Mouse (Mus musculus) spleen, adult 2 months (tissue): Measurements from ENCODE around the gene Dnttip1. TPM values are rescaled to one million over a fixed set of nuclear protein-coding genes. Genes with fewer than 3 reads are reported as not detected.

Experiments used
- DNase-seq, 2 experiments: peaks; one replicate each; pipeline versions ENCODE4 v3.0.0 to v3.0.0-alpha.2; 2012 to 2021; ENCODE audit warnings: low spot score in 2 of 2, low read depth in 1 of 2
- H3K27ac ChIP-seq: fragments of 200-500 bp; 2 replicates; pipeline ENCODE4 v1.5.1; 2012; ENCODE audit warnings: low read length, inconsistent platforms; ENCODE audit not compliant: insufficient read depth
- H3K27me3 ChIP-seq: fragments of 200-500 bp; 2 replicates; pipeline ENCODE4 v1.6.1; 2012; ENCODE audit warnings: mild to moderate bottlenecking, moderate library complexity, low read length, inconsistent platforms; ENCODE audit not compliant: control insufficient read depth, insufficient read depth
- H3K36me3 ChIP-seq: fragments of 200-500 bp; 2 replicates; pipeline ENCODE4 v1.6.1; 2012; ENCODE audit warnings: mild to moderate bottlenecking, low read length, inconsistent platforms; ENCODE audit not compliant: control insufficient read depth, insufficient read depth
- H3K4me1 ChIP-seq: fragments of 200-500 bp; 2 replicates; pipeline ENCODE4 v1.6.1; 2011; ENCODE audit warnings: inconsistent platforms; ENCODE audit not compliant: control insufficient read depth, insufficient read depth, insufficient read length
- H3K4me3 ChIP-seq: fragments of 200-500 bp; 2 replicates; pipeline ENCODE4 v1.5.1; 2011; ENCODE audit warnings: mild to moderate bottlenecking, inconsistent platforms; ENCODE audit not compliant: insufficient read depth, insufficient read length; ENCODE audit errors: extremely low read depth
- CTCF ChIP-seq: fragments of 200-500 bp; IDR thresholded peaks from 2 replicates; pipeline ENCODE4 v1.5.1; 2011; ENCODE audit warnings: mild to moderate bottlenecking, inconsistent platforms; ENCODE audit not compliant: insufficient read depth, insufficient read length, insufficient replicate concordance; ENCODE audit errors: extremely low read depth
- POLR2A ChIP-seq: fragments of 200-500 bp; IDR thresholded peaks from 2 replicates; pipeline ENCODE4 v1.6.1; 2011; ENCODE audit warnings: low read depth, low read length, inconsistent platforms
- WGBS: fragments of 180-500 bp; shearing (Covaris S2); methylation state at CpG from one replicate; pipeline ENCODE4 v1.1.7; 2018; 5-methylcytosine and 5-hydroxymethylcytosine counted together
- polyA plus RNA-seq: library from polyadenylated mRNA; depleted of rRNA; stranded (reverse); fragments of >200 nt; gene quantifications from 2 replicates; pipeline ENCODE4 v1.2.3, GENCODE M21; 2012

Gene Dnttip1
- polyA plus RNA-seq, 1 experiment: 38.9 TPM

- Histone ChIP-seq H3K4me3 (peak within 1 kb of the TSS; percentile 93), H3K4me1 (peaks cover 8% of the 10 kb centered on the region; the same call in 1 of the 2 replicates), H3K27me3 (no peaks in the 10 kb centered on the region), H3K36me3 (peaks cover 7% of the 10 kb centered on the region), H3K27ac (peak within 1 kb of the TSS; percentile 89)
- WGBS: 1% methylated on average over 47 of the region's 47 CpGs
- TF ChIP-seq POLR2A: peak; percentile 90
- no peak for TF ChIP-seq CTCF
- peak; percentile 96 to 98 for DNase-seq
These were observed 58.9 kb downstream of the Dnttip1 start, which contains the start of the genes Acot8 and Zswim3 for GRCm38 (mm10) chr2:164804533-164805331. Gene Acot8 (minus strand): TSS chr2:164804882. Gene Zswim3 (plus strand): TSS chr2:164805098.

- H3K4me1 ChIP-seq: peaks cover 8% of the 10 kb centered on the region; the same call in 1 of the 2 replicates
These were observed 59.5 kb downstream of the Dnttip1 start for GRCm38 (mm10) chr2:164805332-164805718.

GRCm38 (mm10) chr2:164806614-164807013 lies 60.8 kb downstream of the Dnttip1 start:
- H3K36me3 ChIP-seq: peaks cover 1% of the 10 kb centered on the region; the same call in 1 of the 2 replicates

More at GRCm38 (mm10) chr2:164805332-164805718, 59.5 kb downstream of the Dnttip1 start:
- no peak for DNase-seq
- 2% methylated on average over 21 of the region's 21 CpGs for WGBS
- Histone ChIP-seq H3K4me3 (peak overlapping the region; percentile 73), H3K27ac (peak overlapping the region; percentile 89), H3K36me3 (peaks cover 3% of the 10 kb centered on the region), H3K27me3 (no peaks in the 10 kb centered on the region)
- no peak for TF ChIP-seq POLR2A
- TF ChIP-seq CTCF: no peak

GRCm38 (mm10) chr2:164813557-164813956 lies 67.8 kb downstream of the Dnttip1 start:
- 0 out of 2 replicates have a peak, but pooled peaks cover 1% of the 10 kb centered on the region for H3K36me3 ChIP-seq
- TF ChIP-seq CTCF (no peak), POLR2A (no peak)
- no peak overlapping the region for H3K27ac ChIP-seq
- H3K27me3 ChIP-seq: no peaks in the 10 kb centered on the region
- no peak for DNase-seq
- no peak overlapping the region for H3K4me3 ChIP-seq
- H3K4me1 ChIP-seq: no peaks in the 10 kb centered on the region
- 84% methylated on average over 2 of the region's 2 CpGs for whole genome bisulfite sequencing

More at GRCm38 (mm10) chr2:164806614-164807013, 60.8 kb downstream of the Dnttip1 start:
- H3K27me3 ChIP-seq: no peaks in the 10 kb centered on the region
- H3K27ac ChIP-seq: no peak overlapping the region
- no peak for DNase-seq
- H3K4me3 ChIP-seq: no peak overlapping the region
- H3K4me1 ChIP-seq: peaks cover 8% of the 10 kb centered on the region; the same call in 1 of the 2 replicates
- 93% methylated on average over 7 of the region's 7 CpGs for WGBS
- no peak for TF ChIP-seq CTCF
- TF ChIP-seq POLR2A: no peak

GRCm38 (mm10) chr2:164815348-164815747 lies 69.6 kb downstream of the Dnttip1 start:
- Histone ChIP-seq H3K27me3 (no peaks in the 10 kb centered on the region), H3K4me1 (no peaks in the 10 kb centered on the region), H3K27ac (no peak overlapping the region), H3K4me3 (no peak overlapping the region), H3K36me3 (0 out of 2 replicates have a peak, but pooled peaks cover 2% of the 10 kb centered on the region)
- no peak for DNase-seq
- 63% methylated on average over 5 of the region's 5 CpGs for WGBS
- no peak for TF ChIP-seq CTCF
- TF ChIP-seq POLR2A: no peak

GRCm38 (mm10) chr2:164815821-164816220 lies 70.0 kb downstream of the Dnttip1 start:
- no peak for DNase-seq

More at GRCm38 (mm10) chr2:164815821-164816220, 70.0 kb downstream of the Dnttip1 start:
- Histone ChIP-seq H3K4me1 (no peaks in the 10 kb centered on the region), H3K36me3 (0 out of 2 replicates have a peak, but pooled peaks cover 3% of the 10 kb centered on the region), H3K27ac (no peak overlapping the region), H3K4me3 (no peak overlapping the region), H3K27me3 (no peaks in the 10 kb centered on the region)
- TF ChIP-seq CTCF (no peak), POLR2A (no peak)
- 92% methylated on average over 8 of the region's 8 CpGs for WGBS
